Mouse (Mus musculus): ENCODE measurements around the gene Adtrp. TPM values are rescaled to one million over a fixed set of nuclear protein-coding genes. Genes with fewer than 3 reads are reported as not detected.

The Adtrp gene
- polyA plus RNA-seq, 1 experiment from 2014 or later = not detected

DNA sequence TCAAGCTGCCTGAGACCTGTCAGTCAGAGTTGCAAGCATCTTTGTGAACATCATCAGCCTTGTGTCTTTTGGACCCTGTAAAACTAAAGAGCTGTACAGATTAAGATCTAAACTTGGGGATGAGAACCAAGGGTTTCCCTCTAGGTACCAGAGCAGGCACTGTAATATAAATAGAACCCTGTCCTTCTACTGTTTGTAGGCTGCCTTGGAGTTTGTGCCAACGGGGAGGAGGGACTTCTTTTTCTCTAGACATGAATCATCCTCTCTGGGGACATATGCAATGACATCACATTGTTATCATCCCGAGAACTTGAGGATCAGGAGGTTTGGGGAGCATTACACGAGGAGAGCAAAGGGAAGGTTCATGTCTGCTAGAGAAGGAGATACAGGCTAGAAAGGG lies 24.4 kb downstream of the Adtrp start:
- Histone ChIP-seq H3K27me3 (ENCODE audit: control insufficient read depth, insufficient read depth, low read length) (no peaks in the 10 kb centered on the region), H3K4me3 (ENCODE audit: low read depth, low read length) (no peak overlapping the region), H3K4me2 (ENCODE audit: low read depth, severe bottlenecking) (no peak overlapping the region), H3K36me3 (ENCODE audit: control insufficient read depth, insufficient read depth, low read length) (no peaks in the 10 kb centered on the region), H3K27ac (replicated peaks; ENCODE audit: low read depth, low read length) (no peak overlapping the region), H3K9me3 (ENCODE audit: control insufficient read depth, low read length) (no peaks in the 10 kb centered on the region), H3K9ac (ENCODE audit: low read length) (no peak overlapping the region), H3K4me1 (ENCODE audit: control insufficient read depth, insufficient read depth, low read length) (no peaks in the 10 kb centered on the region)
- 88% methylated on average over 3 of the region's 3 CpGs for WGBS
- no peak for DNase-seq (ENCODE audit: low spot score)
- ATAC-seq (ENCODE audit: insufficient number of reproducible peaks, low FRiP score, low TSS enrichment, low read depth) = no peak

DNA sequence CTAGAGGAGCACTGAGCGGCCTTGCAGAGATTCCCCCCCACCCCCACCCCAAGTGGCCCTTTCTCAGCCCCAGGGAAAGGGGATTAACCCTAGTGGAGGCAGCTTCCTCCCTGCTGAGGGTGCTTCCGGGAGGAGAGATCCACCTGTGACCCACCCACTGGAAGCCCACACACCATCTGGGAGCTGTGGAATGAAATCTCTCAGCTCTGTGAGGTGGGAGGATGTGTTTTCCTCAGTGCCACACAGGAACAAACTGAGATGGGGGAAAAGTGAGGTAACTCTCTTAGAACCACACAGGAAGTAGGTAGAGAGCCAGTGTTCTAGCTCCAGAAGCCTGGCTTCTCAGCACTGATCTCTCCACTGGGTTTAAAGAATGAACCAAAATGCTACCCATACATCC lies 24.9 kb downstream of the Adtrp start:
- no peak overlapping the region for H3K9ac ChIP-seq (ENCODE audit: low read length)
- no peak for DNase-seq (ENCODE audit: low spot score)
- no peak overlapping the region for H3K27ac ChIP-seq (replicated peaks; ENCODE audit: low read depth, low read length)

GRCm38 (mm10) chr13:41822091-41822490 lies 25.4 kb downstream of the Adtrp start:
- Histone ChIP-seq H3K9ac (ENCODE audit: low read length) (no peak overlapping the region), H3K4me3 (ENCODE audit: low read depth, low read length) (no peak overlapping the region), H3K36me3 (ENCODE audit: control insufficient read depth, insufficient read depth, low read length) (no peaks in the 10 kb centered on the region), H3K4me1 (ENCODE audit: control insufficient read depth, insufficient read depth, low read length) (no peaks in the 10 kb centered on the region), H3K27ac (replicated peaks; ENCODE audit: low read depth, low read length) (no peak overlapping the region), H3K4me2 (ENCODE audit: low read depth, severe bottlenecking) (no peak overlapping the region), H3K9me3 (ENCODE audit: control insufficient read depth, low read length) (no peaks in the 10 kb centered on the region), H3K27me3 (ENCODE audit: control insufficient read depth, insufficient read depth, low read length) (no peaks in the 10 kb centered on the region)
- ATAC-seq (ENCODE audit: insufficient number of reproducible peaks, low FRiP score, low TSS enrichment, low read depth) = no peak
- WGBS = 43% methylated on average over 4 of the region's 5 CpGs
- DNase-seq (ENCODE audit: low spot score) = no peak

More for the DNA sequence above, 24.9 kb downstream of the Adtrp start:
- 51% methylated on average over 2 of the region's 2 CpGs for WGBS
- H3K27me3 ChIP-seq (ENCODE audit: control insufficient read depth, insufficient read depth, low read length) = no peaks in the 10 kb centered on the region
- ATAC-seq (ENCODE audit: insufficient number of reproducible peaks, low FRiP score, low TSS enrichment, low read depth) = no peak
- H3K4me2 ChIP-seq (ENCODE audit: low read depth, severe bottlenecking) = no peak overlapping the region
- H3K9me3 ChIP-seq (ENCODE audit: control insufficient read depth, low read length) = no peaks in the 10 kb centered on the region
- no peak overlapping the region for H3K4me3 ChIP-seq (ENCODE audit: low read depth, low read length)
- no peaks in the 10 kb centered on the region for H3K36me3 ChIP-seq (ENCODE audit: control insufficient read depth, insufficient read depth, low read length)
- H3K4me1 ChIP-seq (ENCODE audit: control insufficient read depth, insufficient read depth, low read length) = no peaks in the 10 kb centered on the region

DNA sequence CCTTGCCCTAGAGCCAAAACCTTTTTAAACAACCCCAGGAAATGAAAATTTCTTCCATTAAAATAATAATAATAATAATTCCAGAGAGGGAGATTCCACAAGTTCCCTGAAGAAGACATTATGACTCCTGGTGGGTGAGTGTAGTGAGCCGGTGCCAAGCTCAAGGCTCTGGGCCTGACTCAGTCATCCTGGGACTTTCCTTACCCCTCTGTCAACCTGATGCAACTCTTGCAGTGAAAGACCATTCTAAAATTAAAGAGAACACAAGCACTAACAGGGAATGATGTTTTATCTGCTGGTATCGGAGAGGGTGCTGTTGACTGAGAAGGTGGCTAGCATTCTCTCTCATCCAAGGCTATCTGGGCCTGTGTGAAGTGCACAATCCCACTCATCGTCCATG lies 26.5 kb downstream of the Adtrp start:
- H3K4me1 ChIP-seq (ENCODE audit: control insufficient read depth, insufficient read depth, low read length) = no peaks in the 10 kb centered on the region
- H3K4me3 ChIP-seq (ENCODE audit: low read depth, low read length) = no peak overlapping the region
- no peaks in the 10 kb centered on the region for H3K27me3 ChIP-seq (ENCODE audit: control insufficient read depth, insufficient read depth, low read length)
- no peak for ATAC-seq (ENCODE audit: insufficient number of reproducible peaks, low FRiP score, low TSS enrichment, low read depth)
- H3K9me3 ChIP-seq (ENCODE audit: control insufficient read depth, low read length) = no peaks in the 10 kb centered on the region
- DNase-seq (ENCODE audit: low spot score) = no peak
- 95% methylated on average over 3 of the region's 3 CpGs for WGBS
- no peak overlapping the region for H3K9ac ChIP-seq (ENCODE audit: low read length)
- H3K36me3 ChIP-seq (ENCODE audit: control insufficient read depth, insufficient read depth, low read length) = no peaks in the 10 kb centered on the region
- no peak overlapping the region for H3K27ac ChIP-seq (replicated peaks; ENCODE audit: low read depth, low read length)
- H3K4me2 ChIP-seq (ENCODE audit: low read depth, severe bottlenecking) = no peak overlapping the region

GRCm38 (mm10) chr13:41819918-41820317 lies 27.6 kb downstream of the Adtrp start:
- H3K27me3 ChIP-seq (ENCODE audit: control insufficient read depth, insufficient read depth, low read length) = no peaks in the 10 kb centered on the region
- no peaks in the 10 kb centered on the region for H3K4me1 ChIP-seq (ENCODE audit: control insufficient read depth, insufficient read depth, low read length)
- no peak overlapping the region for H3K4me2 ChIP-seq (ENCODE audit: low read depth, severe bottlenecking)
- H3K36me3 ChIP-seq (ENCODE audit: control insufficient read depth, insufficient read depth, low read length) = no peaks in the 10 kb centered on the region
- DNase-seq (ENCODE audit: low spot score) (no peak), ATAC-seq (ENCODE audit: insufficient number of reproducible peaks, low FRiP score, low TSS enrichment, low read depth) (no peak)
- WGBS = 59% methylated on average over 4 of the region's 4 CpGs
- H3K9me3 ChIP-seq (ENCODE audit: control insufficient read depth, low read length) = no peaks in the 10 kb centered on the region
- H3K9ac ChIP-seq (ENCODE audit: low read length) = no peak overlapping the region
- H3K27ac ChIP-seq (replicated peaks; ENCODE audit: low read depth, low read length) = no peak overlapping the region
- H3K4me3 ChIP-seq (ENCODE audit: low read depth, low read length) = no peak overlapping the region

- DNase-seq (ENCODE audit: low spot score) (no peak), ATAC-seq (ENCODE audit: insufficient number of reproducible peaks, low FRiP score, low TSS enrichment, low read depth) (no peak)
- Histone ChIP-seq H3K27me3 (ENCODE audit: control insufficient read depth, insufficient read depth, low read length) (no peaks in the 10 kb centered on the region), H3K4me2 (ENCODE audit: low read depth, severe bottlenecking) (no peak overlapping the region), H3K9ac (ENCODE audit: low read length) (no peak overlapping the region), H3K4me3 (ENCODE audit: low read depth, low read length) (no peak overlapping the region), H3K9me3 (ENCODE audit: control insufficient read depth, low read length) (no peaks in the 10 kb centered on the region), H3K27ac (replicated peaks; ENCODE audit: low read depth, low read length) (no peak overlapping the region), H3K4me1 (ENCODE audit: control insufficient read depth, insufficient read depth, low read length) (no peaks in the 10 kb centered on the region), H3K36me3 (ENCODE audit: control insufficient read depth, insufficient read depth, low read length) (no peaks in the 10 kb centered on the region)
- 92% methylated on average over 4 of the region's 4 CpGs for WGBS
Observed at GRCm38 (mm10) chr13:41819484-41819883, 28.0 kb downstream of the Adtrp start.

DNA sequence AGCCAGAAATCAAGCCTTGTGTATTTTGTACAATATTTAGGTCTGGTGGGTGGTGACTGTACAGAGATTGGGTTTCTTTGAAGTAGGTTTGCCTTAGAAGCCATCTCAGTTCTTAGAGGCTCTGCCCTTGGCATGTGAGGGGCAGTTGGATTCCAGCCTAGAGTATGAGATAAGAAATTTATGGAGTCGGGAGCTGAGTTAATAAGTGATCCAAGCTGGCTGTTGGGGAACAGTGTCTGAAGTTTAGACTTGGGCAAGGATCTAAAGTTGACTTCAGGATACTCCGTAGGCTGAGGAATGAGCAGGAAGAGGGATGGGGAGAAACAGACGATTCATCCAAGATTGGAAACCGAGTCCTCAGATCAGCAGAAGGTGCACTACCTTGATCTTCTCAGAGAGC lies 29.9 kb downstream of the Adtrp start:
- H3K9ac ChIP-seq (ENCODE audit: low read length) = no peak overlapping the region
- H3K36me3 ChIP-seq (ENCODE audit: control insufficient read depth, insufficient read depth, low read length) = no peaks in the 10 kb centered on the region
- no peaks in the 10 kb centered on the region for H3K27me3 ChIP-seq (ENCODE audit: control insufficient read depth, insufficient read depth, low read length)
- no peak overlapping the region for H3K4me3 ChIP-seq (ENCODE audit: low read depth, low read length)
- H3K4me2 ChIP-seq (ENCODE audit: low read depth, severe bottlenecking) = no peak overlapping the region
- ATAC-seq (ENCODE audit: insufficient number of reproducible peaks, low FRiP score, low TSS enrichment, low read depth) (no peak), DNase-seq (ENCODE audit: low spot score) (no peak)
- no peak overlapping the region for H3K27ac ChIP-seq (replicated peaks; ENCODE audit: low read depth, low read length)
- 88% methylated on average over 4 of the region's 4 CpGs for WGBS
- no peaks in the 10 kb centered on the region for H3K4me1 ChIP-seq (ENCODE audit: control insufficient read depth, insufficient read depth, low read length)
- no peaks in the 10 kb centered on the region for H3K9me3 ChIP-seq (ENCODE audit: control insufficient read depth, low read length)

- H3K4me3 ChIP-seq (ENCODE audit: low read depth, low read length) = no peak overlapping the region
- 92% methylated on average over 4 of the region's 4 CpGs for WGBS
- ATAC-seq (ENCODE audit: insufficient number of reproducible peaks, low FRiP score, low TSS enrichment, low read depth) = no peak
- no peaks in the 10 kb centered on the region for H3K27me3 ChIP-seq (ENCODE audit: control insufficient read depth, insufficient read depth, low read length)
- no peak overlapping the region for H3K9ac ChIP-seq (ENCODE audit: low read length)
- DNase-seq (ENCODE audit: low spot score) = no peak
- H3K4me1 ChIP-seq (ENCODE audit: control insufficient read depth, insufficient read depth, low read length) = no peaks in the 10 kb centered on the region
- no peaks in the 10 kb centered on the region for H3K36me3 ChIP-seq (ENCODE audit: control insufficient read depth, insufficient read depth, low read length)
- H3K9me3 ChIP-seq (ENCODE audit: control insufficient read depth, low read length) = no peaks in the 10 kb centered on the region
- H3K4me2 ChIP-seq (ENCODE audit: low read depth, severe bottlenecking) = no peak overlapping the region
- no peak overlapping the region for H3K27ac ChIP-seq (replicated peaks; ENCODE audit: low read depth, low read length)
Observed at GRCm38 (mm10) chr13:41816643-41817042, 30.8 kb downstream of the Adtrp start.

DNA sequence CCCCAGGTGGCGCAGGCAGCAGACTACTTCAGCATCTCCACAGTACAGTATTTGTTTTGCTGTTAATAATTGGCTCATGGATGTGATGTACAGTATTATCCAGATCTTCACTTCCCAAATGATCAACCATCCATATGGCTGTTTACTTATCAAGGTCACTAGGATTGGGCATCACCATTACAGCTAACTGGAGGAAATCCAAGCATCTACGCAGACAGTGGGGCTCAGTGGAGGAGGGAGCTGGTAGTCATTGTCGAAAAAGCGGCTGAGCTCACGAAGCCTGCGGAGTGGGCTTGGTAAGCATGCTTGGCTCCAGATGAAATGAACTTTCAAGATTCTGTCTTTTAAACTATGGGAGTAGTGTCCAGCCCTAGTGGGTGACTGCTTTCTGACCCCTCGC lies 36.7 kb downstream of the Adtrp start:
- Histone ChIP-seq H3K4me2 (ENCODE audit: low read depth, severe bottlenecking) (no peak overlapping the region), H3K9me3 (ENCODE audit: control insufficient read depth, low read length) (no peaks in the 10 kb centered on the region), H3K36me3 (ENCODE audit: control insufficient read depth, insufficient read depth, low read length) (no peaks in the 10 kb centered on the region), H3K9ac (ENCODE audit: low read length) (no peak overlapping the region), H3K27me3 (ENCODE audit: control insufficient read depth, insufficient read depth, low read length) (no peaks in the 10 kb centered on the region), H3K4me1 (ENCODE audit: control insufficient read depth, insufficient read depth, low read length) (no peaks in the 10 kb centered on the region), H3K27ac (replicated peaks; ENCODE audit: low read depth, low read length) (no peak overlapping the region), H3K4me3 (ENCODE audit: low read depth, low read length) (no peak overlapping the region)
- 89% methylated on average over 7 of the region's 7 CpGs for WGBS
- no peak for ATAC-seq (ENCODE audit: insufficient number of reproducible peaks, low FRiP score, low TSS enrichment, low read depth)
- no peak for DNase-seq (ENCODE audit: low spot score)

Measured in limb, embryonic 11.5 days (tissue).